ENCODE assay signal across 9 mouse cellular contexts in genomic region chr14:49540104-49540503, GRCm38 (mm10). TPM values are rescaled to one million over a fixed set of nuclear protein-coding genes. Genes with fewer than 3 reads are reported as not detected.
DNase-seq lines count a peak whose midpoint lies in the region; ATAC-seq and TF ChIP-seq lines count a peak whose summit lies in the region.
"Had no signal": no experiment of that assay in that cellular context is flagged by ENCODE, and none has a peak within 500 bp of the region (broad histone marks: within the 10 kb centered on the region; RNA-seq: fewer than 3 reads in every experiment).

No protein-coding gene starts in this region.

- H3K79me2 ChIP-seq in heart, adult 2 months (replicated peaks; ENCODE audit: control insufficient read depth, insufficient read depth, low read length): no peaks in the 10 kb centered on the region

- H3K9me3 ChIP-seq in heart, embryonic 12.5 days (replicated peaks): no peaks in the 10 kb centered on the region
- no peaks in the 10 kb centered on the region for H3K9me3 ChIP-seq in neural tube, embryonic 11.5 days (ENCODE audit: control insufficient read depth, low read length)
- no peaks in the 10 kb centered on the region for H3K9me3 ChIP-seq in neural tube, embryonic 15.5 days (replicated peaks)
- H3K9me3 ChIP-seq: limb, embryonic 15.5 days had no signal

- H3K9ac ChIP-seq in heart, adult 2 months (ENCODE audit: low read depth, low read length): no peak overlapping the region
- no peak overlapping the region for H3K9ac ChIP-seq in heart, embryonic 12.5 days
- H3K9ac ChIP-seq in neural tube, embryonic 11.5 days (ENCODE audit: low read length): no peak overlapping the region
- H3K9ac ChIP-seq in neural tube, embryonic 15.5 days (replicated peaks): no peak overlapping the region
- H3K9ac ChIP-seq: limb, embryonic 15.5 days had no signal

- H3K27me3 ChIP-seq in heart, adult 2 months (ENCODE audit: control insufficient read depth, insufficient read depth, low read length): no peaks in the 10 kb centered on the region
- no peaks in the 10 kb centered on the region for H3K27me3 ChIP-seq in heart, embryonic 12.5 days (replicated peaks)
- no peaks in the 10 kb centered on the region for H3K27me3 ChIP-seq in neural tube, embryonic 11.5 days (ENCODE audit: control insufficient read depth, insufficient read depth, low read length)
- no peaks in the 10 kb centered on the region for H3K27me3 ChIP-seq in neural tube, embryonic 15.5 days (replicated peaks)
- H3K27me3 ChIP-seq: limb, embryonic 15.5 days had no signal

- no peak overlapping the region for H3K4me3 ChIP-seq in heart, adult 2 months
- H3K4me3 ChIP-seq in heart, embryonic 12.5 days: no peak overlapping the region
- no peak overlapping the region for H3K4me3 ChIP-seq in neural tube, embryonic 11.5 days (ENCODE audit: low read depth, low read length)
- no peak overlapping the region for H3K4me3 ChIP-seq in neural tube, embryonic 15.5 days (replicated peaks)
- H3K4me3 ChIP-seq: limb, embryonic 15.5 days had no signal

- no peaks in the 10 kb centered on the region; the same call in 1 of the 2 replicates for H3K4me1 ChIP-seq in heart, adult 2 months (ENCODE audit: control insufficient read depth, insufficient read depth, low read length)
- H3K4me1 ChIP-seq in heart, embryonic 12.5 days (replicated peaks): no peaks in the 10 kb centered on the region
- H3K4me1 ChIP-seq in neural tube, embryonic 11.5 days (ENCODE audit: control insufficient read depth, insufficient read depth, low read length): no peaks in the 10 kb centered on the region
- no peaks in the 10 kb centered on the region for H3K4me1 ChIP-seq in neural tube, embryonic 15.5 days
- H3K4me1 ChIP-seq: limb, embryonic 15.5 days had no signal

- no peak for TF ChIP-seq EP300 in heart, adult 2 months (IDR thresholded peaks at IDR 0.05; ENCODE audit: insufficient read depth, low read depth, low read length)

- TF ChIP-seq CTCF in heart, adult 2 months (IDR thresholded peaks at IDR 0.05): peak; percentile 86

- 27% methylated on average over 1 of the region's 1 CpGs for WGBS in heart, adult 2 months
- WGBS in heart, embryonic 12.5 days: 28% methylated on average over 1 of the region's 1 CpGs
- 50% methylated on average over 1 of the region's 1 CpGs for whole genome bisulfite sequencing in neural tube, embryonic 11.5 days
- WGBS in neural tube, embryonic 15.5 days: 43% methylated on average over 1 of the region's 1 CpGs

- no peak for ATAC-seq in heart, embryonic 12.5 days (ENCODE audit: insufficient number of reproducible peaks, low FRiP score)
- ATAC-seq in neural tube, embryonic 11.5 days (ENCODE audit: insufficient read depth, low FRiP score, low TSS enrichment): no peak
- ATAC-seq in neural tube, embryonic 15.5 days (ENCODE audit: low FRiP score): no peak

- peak in 1 of 2 experiments; percentile 28 for DNase-seq in heart, adult 2 months
- peak; percentile 33 for DNase-seq in neural tube, embryonic 11.5 days (ENCODE audit: low spot score)
- DNase-seq in cerebellum, postnatal 14 days: peak; percentile 63 to 66
- DNase-seq in lung, postnatal 36 days: peak; percentile 29
- no peak for DNase-seq in thymus, postnatal 4 days
- DNase-seq in testis, postnatal 14 days (ENCODE audit: low spot score): no peak

- H3K4me2 ChIP-seq in heart, embryonic 12.5 days: no peak overlapping the region
- no peak overlapping the region for H3K4me2 ChIP-seq in neural tube, embryonic 11.5 days (ENCODE audit: low read depth)
- no peak overlapping the region for H3K4me2 ChIP-seq in neural tube, embryonic 15.5 days
- H3K4me2 ChIP-seq: limb, embryonic 15.5 days had no signal

- intact Hi-C loops in heart, adult 2 months (cut with DNase I): loop anchor here (1.0 to 5.0 kb wide), 3 partner anchors 147 to 302 kb away; no protein-coding TSS in a partner anchor

- no peak for TF ChIP-seq POLR2A in heart, adult 2 months (IDR thresholded peaks at IDR 0.05; ENCODE audit: insufficient read depth, low read depth, low read length)

- H3K36me3 ChIP-seq in heart, adult 2 months (ENCODE audit: control insufficient read depth, insufficient read depth, low read length): no peaks in the 10 kb centered on the region
- no peaks in the 10 kb centered on the region for H3K36me3 ChIP-seq in heart, embryonic 12.5 days
- no peaks in the 10 kb centered on the region for H3K36me3 ChIP-seq in neural tube, embryonic 11.5 days (ENCODE audit: control insufficient read depth, insufficient read depth, low read length)
- H3K36me3 ChIP-seq in neural tube, embryonic 15.5 days: no peaks in the 10 kb centered on the region
- H3K36me3 ChIP-seq: limb, embryonic 15.5 days had no signal

- H3K27ac ChIP-seq in heart, adult 2 months: no peak overlapping the region
- H3K27ac ChIP-seq in heart, embryonic 12.5 days (ENCODE audit: poor library complexity, severe bottlenecking): no peak overlapping the region
- H3K27ac ChIP-seq in neural tube, embryonic 11.5 days (ENCODE audit: low read depth, low read length): no peak overlapping the region
- no peak overlapping the region for H3K27ac ChIP-seq in neural tube, embryonic 15.5 days (replicated peaks)
- H3K27ac ChIP-seq: limb, embryonic 15.5 days had no signal

RNA-seq across cellular contexts. Expression of gene Slc35f4, which starts 14.3 kb away (rescaled TPM):
- not detected for total RNA-seq in heart, adult 2 months (2021)
- polyA plus RNA-seq in heart, adult 2 months (2012; rRNA removed): not detected in 2 replicates
- polyA plus RNA-seq in heart, embryonic 12.5 days (2016; fragmentation: Nextera tagmentation; extraction: Ambion mirVana): 0.21 TPM in 1 of 2 replicates, not detected in the other
- 1.1 TPM in 2 replicates for polyA plus RNA-seq in neural tube, embryonic 11.5 days (2014; fragmentation: Nextera tagmentation; extraction: Ambion mirVana)
- 25.9 and 29.4 TPM in 2 replicates for polyA plus RNA-seq in neural tube, embryonic 15.5 days (2015; fragmentation: Nextera tagmentation; extraction: Ambion mirVana)
- polyA plus RNA-seq: limb, embryonic 15.5 days had no signal

Comparison
In these comparisons a context has a peak if more than half of its experiments do, and no peak if none do; other contexts are left out.
1. RNA of gene Slc35f4, which starts 14.3 kb away (polyA plus RNA-seq): 25.9 to 29.4 TPM in neural tube, embryonic 15.5 days; 1.1 TPM in neural tube, embryonic 11.5 days, 0.21 TPM in heart, embryonic 12.5 days and not detected in heart, adult 2 months; every median in the first group is over 10 times any median in the second.
2. DNase-seq: peak in neural tube, embryonic 11.5 days (single experiment), cerebellum, postnatal 14 days (2 of 2) and lung, postnatal 36 days (single experiment); none in thymus, postnatal 4 days (single experiment) and testis, postnatal 14 days (single experiment).